Mouse (Mus musculus) intestine, embryonic 14.5 days (tissue): ENCODE results near the gene Cd200r2. TPM values are rescaled to one million over a fixed set of nuclear protein-coding genes. Genes with fewer than 3 reads are reported as not detected.
"Not testable (repeated sequence)": the region's sequence is repeated elsewhere in the genome, so short reads cannot be mapped to it uniquely, and the experiment has no call there.

Source experiments
- ATAC-seq: fragments of 200-750 bp; cut with Nextera tagmentation; replicated peaks from 2 replicates; pipeline ENCODE4 v1.8.0; 2017; ENCODE audit warnings: low read depth, moderate number of reproducible peaks, moderate TSS enrichment, moderate library complexity; ENCODE audit not compliant: low FRiP score, low TSS enrichment
- DNase-seq: peaks from one replicate; pipeline ENCODE4 v3.0.0-alpha.2; 2018; ENCODE audit warnings: low spot score
- H3K27ac ChIP-seq: fragments of 300-500 bp; sonication (generic); 2 replicates; pipeline ENCODE4 v1.5.1; 2014; ENCODE audit warnings: low read depth, mild to moderate bottlenecking, control low read depth
- H3K27me3 ChIP-seq: fragments of 300-500 bp; sonication (generic); replicated peaks from 2 replicates; pipeline ENCODE4 v1.6.1; 2014; ENCODE audit warnings: low read length, control low read depth; ENCODE audit not compliant: control insufficient read depth, insufficient read depth
- H3K36me3 ChIP-seq: fragments of 300-500 bp; sonication (generic); 2 replicates; pipeline ENCODE4 v1.6.1; 2014; ENCODE audit warnings: low read length, control low read depth; ENCODE audit not compliant: control insufficient read depth, insufficient read depth
- H3K4me1 ChIP-seq: fragments of 300-500 bp; sonication (generic); replicated peaks from 2 replicates; pipeline ENCODE4 v1.6.1; 2014; ENCODE audit warnings: low read length, control low read depth, mixed read lengths; ENCODE audit not compliant: control insufficient read depth, insufficient read depth
- H3K4me2 ChIP-seq: fragments of 300-500 bp; sonication (generic); 2 replicates; pipeline ENCODE4 v1.6.1; 2014; ENCODE audit warnings: low read length
- H3K4me3 ChIP-seq: fragments of 300-500 bp; sonication (generic); 2 replicates; pipeline ENCODE4 v1.5.1; 2014; ENCODE audit warnings: low read depth, low read length, control low read depth, mixed read lengths
- H3K9ac ChIP-seq: fragments of 300-500 bp; sonication (generic); 2 replicates; pipeline ENCODE4 v1.6.1; 2014; ENCODE audit warnings: mild to moderate bottlenecking, low read length
- H3K9me3 ChIP-seq: fragments of 300-500 bp; sonication (generic); 2 replicates; pipeline ENCODE4 v1.6.1; 2016; ENCODE audit warnings: low read length, control low read depth; ENCODE audit not compliant: control insufficient read depth
- WGBS: fragments of 180-500 bp; shearing (Covaris S2); extraction: QIAGEN DNeasy Blood & Tissue Kit; methylation state at CpG from one replicate; pipeline ENCODE4 v1.1.7; 2014; 5-methylcytosine and 5-hydroxymethylcytosine counted together
- polyA plus RNA-seq: library from polyadenylated mRNA; unstranded; fragments of >200 nt; fragmentation: Nextera tagmentation; extraction: Ambion mirVana; gene quantifications from 2 replicates; pipeline ENCODE4 v1.2.1, GENCODE M21; 2014

The Cd200r2 gene
- polyA plus RNA-seq: 0.09 TPM in 1 of 2 replicates, not detected in the other

DNA sequence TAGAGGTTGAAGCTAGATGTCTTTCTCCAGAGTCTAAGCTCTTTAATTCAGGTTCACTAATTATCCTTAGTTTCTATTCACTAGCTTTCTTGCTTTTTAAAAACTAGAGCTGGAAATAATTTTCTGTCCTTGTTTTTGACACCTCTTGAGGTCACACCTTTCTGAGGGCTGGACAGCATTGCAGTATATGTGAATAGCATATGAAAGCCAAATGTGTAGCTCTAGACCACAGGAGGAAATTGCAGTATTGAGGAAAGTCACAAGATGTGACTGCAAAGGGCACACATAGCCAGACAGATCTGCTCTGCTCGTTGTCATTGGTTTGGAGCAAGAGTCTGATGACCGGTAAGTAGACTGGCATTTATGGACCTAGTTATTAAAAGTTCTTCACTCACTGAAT is at the start of gene Cd200r2:
TSS of gene Cd200r2 (plus strand) at position 301 of the 400 bp plus-strand sequence.
- Histone ChIP-seq H3K27me3 (no peaks in the 10 kb centered on the region), H3K4me1 (no peaks in the 10 kb centered on the region), H3K9me3 (no peaks in the 10 kb centered on the region), H3K4me2 (no peak within 1 kb of the TSS), H3K4me3 (no peak within 1 kb of the TSS), H3K36me3 (no peaks in the 10 kb centered on the region), H3K27ac (no peak within 1 kb of the TSS), H3K9ac (no peak within 1 kb of the TSS)
- ATAC-seq (no peak), DNase-seq (no peak)
- WGBS: 86% methylated on average over 2 of the region's 2 CpGs

DNA sequence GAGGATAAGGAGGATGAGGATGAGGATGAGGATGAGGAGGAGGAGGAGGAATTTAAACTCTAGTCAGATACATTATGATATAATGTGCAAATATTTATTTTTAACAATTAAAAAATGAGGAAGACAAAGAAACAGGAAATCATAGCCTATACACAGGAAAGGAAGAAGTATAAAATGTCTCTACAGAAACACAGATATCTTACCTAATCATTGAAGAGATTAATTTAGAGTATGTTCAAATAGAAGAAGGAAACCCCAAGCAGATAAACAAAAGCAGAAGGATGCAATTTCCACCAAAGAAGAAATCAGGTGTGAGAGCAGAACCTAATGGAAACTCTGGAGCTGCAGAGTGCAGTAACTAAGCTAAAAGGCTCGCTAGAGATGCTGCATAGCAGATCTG is 48.9 kb upstream of the Cd200r2 start:
- no peak for DNase-seq
- no peaks in the 10 kb centered on the region for H3K4me1 ChIP-seq
- H3K9ac ChIP-seq: no peak overlapping the region
- no peak overlapping the region for H3K27ac ChIP-seq
- no peak for ATAC-seq
- 46% methylated on average over 1 of the region's 1 CpGs for WGBS
- no peaks in the 10 kb centered on the region for H3K27me3 ChIP-seq
- no peak overlapping the region for H3K4me3 ChIP-seq
- H3K4me2 ChIP-seq: no peak overlapping the region
- no peaks in the 10 kb centered on the region for H3K36me3 ChIP-seq
- H3K9me3 ChIP-seq: no peaks in the 10 kb centered on the region

DNA sequence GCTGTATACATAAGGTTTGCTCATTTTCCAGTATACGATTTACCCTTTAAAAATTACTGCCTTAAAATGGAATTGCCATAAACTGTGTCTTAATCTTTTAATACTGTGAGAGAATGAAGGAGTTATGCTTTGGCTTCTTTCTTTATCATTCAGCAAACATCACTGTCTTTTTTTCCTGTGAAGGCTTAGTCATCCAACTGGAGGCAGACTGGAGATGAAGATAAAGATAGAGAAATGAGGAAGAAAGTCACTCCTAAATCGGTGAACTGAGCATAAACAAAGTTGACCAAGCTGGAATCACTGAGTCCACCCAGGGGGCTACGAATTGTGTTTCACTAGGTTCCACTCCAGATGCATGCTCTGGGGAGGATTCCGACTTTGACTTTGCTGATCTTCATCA is 46.4 kb upstream of the Cd200r2 start:
- no peaks in the 10 kb centered on the region for H3K9me3 ChIP-seq
- no peak overlapping the region for H3K4me3 ChIP-seq
- H3K4me2 ChIP-seq: no peak overlapping the region
- no peak overlapping the region for H3K9ac ChIP-seq
- 76% methylated on average over 4 of the region's 4 CpGs for WGBS
- H3K27me3 ChIP-seq: no peaks in the 10 kb centered on the region
- DNase-seq: no peak
- H3K27ac ChIP-seq: no peak overlapping the region
- no peaks in the 10 kb centered on the region for H3K4me1 ChIP-seq
- no peak for ATAC-seq
- no peaks in the 10 kb centered on the region for H3K36me3 ChIP-seq

DNA sequence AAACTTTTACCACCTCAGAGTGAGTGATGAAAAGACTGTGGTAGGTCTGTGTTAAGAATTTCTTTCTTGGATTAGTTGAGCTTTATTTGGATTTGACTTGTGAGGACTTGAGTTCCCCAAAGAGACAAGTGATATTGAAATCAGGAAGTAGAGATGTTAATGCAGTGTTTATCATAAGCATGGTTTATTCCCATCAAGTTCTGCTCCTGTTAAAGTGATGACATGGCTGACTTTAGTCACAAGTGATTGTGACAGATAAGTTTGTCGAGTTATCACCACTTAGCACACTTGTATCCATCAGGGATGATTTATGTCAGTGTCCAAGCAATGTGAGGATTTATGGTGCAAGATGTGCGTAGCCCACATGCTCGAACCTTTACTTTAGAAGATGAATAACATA is 34.6 kb upstream of the Cd200r2 start:
- Histone ChIP-seq H3K4me2 (no peak overlapping the region), H3K27ac (no peak overlapping the region), H3K27me3 (no peaks in the 10 kb centered on the region), H3K36me3 (no peaks in the 10 kb centered on the region), H3K4me1 (no peaks in the 10 kb centered on the region), H3K9me3 (no peaks in the 10 kb centered on the region), H3K4me3 (no peak overlapping the region), H3K9ac (no peak overlapping the region)
- 52% methylated on average over 3 of the region's 3 CpGs for WGBS
- no peak for DNase-seq
- no peak for ATAC-seq

DNA sequence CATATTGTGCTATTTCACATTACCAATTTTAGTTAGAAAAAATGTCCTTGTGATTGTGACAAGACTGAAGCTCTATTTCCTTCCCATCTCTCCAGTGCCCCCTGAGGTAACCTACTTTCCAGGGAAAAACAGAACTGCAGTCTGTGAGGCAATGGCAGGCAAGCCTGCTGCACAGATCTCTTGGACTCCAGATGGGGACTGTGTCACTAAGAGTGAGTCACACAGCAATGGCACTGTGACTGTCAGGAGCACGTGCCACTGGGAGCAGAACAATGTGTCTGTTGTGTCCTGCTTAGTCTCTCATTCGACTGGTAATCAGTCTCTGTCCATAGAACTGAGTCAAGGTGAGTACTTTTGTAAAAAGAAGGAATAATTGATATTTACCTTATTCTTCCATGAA is 33.7 kb upstream of the Cd200r2 start:
- H3K4me1 ChIP-seq, H3K4me2 ChIP-seq, H3K9ac ChIP-seq, DNase-seq, H3K27ac ChIP-seq, H3K4me3 ChIP-seq, ATAC-seq, H3K36me3 ChIP-seq, H3K27me3 ChIP-seq, H3K9me3 ChIP-seq: not testable (repeated sequence)
- 50% methylated on average over 2 of the region's 2 CpGs for WGBS

DNA sequence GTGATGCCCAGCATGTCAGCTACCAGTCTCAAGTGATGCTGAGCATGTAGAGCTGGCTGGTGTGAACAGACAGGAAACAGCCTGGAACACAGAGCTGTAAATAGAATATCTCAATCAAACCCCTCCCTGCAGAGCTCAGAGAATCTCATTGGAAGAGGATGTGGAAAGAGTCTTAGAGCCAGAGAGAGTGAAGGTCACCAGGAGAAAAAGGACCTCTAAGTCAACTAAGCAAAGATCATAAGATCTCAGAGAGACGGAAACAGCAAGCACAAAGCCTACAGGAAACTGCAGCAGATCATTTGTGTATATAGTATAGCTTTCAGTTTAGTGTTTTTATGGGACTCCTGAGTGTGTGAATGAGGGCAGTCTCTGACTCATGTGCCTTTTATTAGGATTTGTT is 8.3 kb downstream of the Cd200r2 start:
- no peaks in the 10 kb centered on the region for H3K4me1 ChIP-seq
- H3K36me3 ChIP-seq: no peaks in the 10 kb centered on the region
- H3K27ac ChIP-seq: no peak overlapping the region
- no peak overlapping the region for H3K4me2 ChIP-seq
- DNase-seq (no peak), ATAC-seq (no peak)
- no peak overlapping the region for H3K4me3 ChIP-seq
- H3K27me3 ChIP-seq: no peaks in the 10 kb centered on the region
- WGBS: 37% methylated on average over 1 of the region's 1 CpGs
- no peaks in the 10 kb centered on the region for H3K9me3 ChIP-seq
- H3K9ac ChIP-seq: no peak overlapping the region

DNA sequence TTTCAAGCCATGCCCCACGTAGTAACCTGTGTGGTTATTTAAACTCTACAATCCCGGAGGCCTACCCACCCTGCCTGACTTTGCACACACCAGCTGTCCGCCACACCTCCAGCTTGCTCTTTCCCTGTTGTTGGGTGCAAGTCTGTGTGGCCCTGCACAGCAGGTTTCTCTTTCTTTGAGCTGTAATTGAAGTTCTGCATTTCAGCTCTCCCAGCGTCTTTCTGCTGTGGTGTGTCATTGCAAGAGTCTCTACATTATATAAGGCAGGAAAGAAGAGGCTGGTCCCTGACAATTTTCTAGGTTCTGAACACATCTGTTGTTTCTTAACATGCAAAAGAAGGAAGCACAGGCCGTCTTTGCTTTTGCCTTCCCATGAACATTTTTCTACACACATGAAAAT is 9.7 kb downstream of the Cd200r2 start:
- DNase-seq (no peak), ATAC-seq (no peak)
- Histone ChIP-seq H3K9me3 (no peaks in the 10 kb centered on the region), H3K27ac (no peak overlapping the region), H3K9ac (no peak overlapping the region), H3K27me3 (no peaks in the 10 kb centered on the region), H3K4me1 (no peaks in the 10 kb centered on the region), H3K4me2 (no peak overlapping the region), H3K4me3 (no peak overlapping the region), H3K36me3 (no peaks in the 10 kb centered on the region)
- WGBS: 73% methylated on average over 5 of the region's 5 CpGs

DNA sequence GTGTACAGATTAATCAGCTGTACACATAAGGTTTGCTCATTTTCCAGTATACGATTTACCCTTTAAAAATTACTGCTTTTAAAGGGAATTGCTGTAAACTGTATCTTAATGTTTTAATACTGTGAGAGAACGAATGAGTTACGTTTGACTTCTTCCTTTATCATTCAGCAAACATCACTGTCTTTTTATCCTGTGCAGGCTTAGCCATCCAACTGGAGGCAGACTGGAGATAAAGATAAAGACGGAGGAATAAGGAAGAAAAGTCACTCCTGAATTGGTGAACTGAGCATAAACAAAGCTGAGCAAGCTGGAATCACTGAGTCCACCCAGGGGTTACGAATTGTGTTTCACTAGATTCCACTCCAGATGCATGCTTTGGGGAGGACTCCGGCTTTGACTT is 10.7 kb downstream of the Cd200r2 start:
- 75% methylated on average over 6 of the region's 6 CpGs for WGBS
- DNase-seq (no peak), ATAC-seq (no peak)

DNA sequence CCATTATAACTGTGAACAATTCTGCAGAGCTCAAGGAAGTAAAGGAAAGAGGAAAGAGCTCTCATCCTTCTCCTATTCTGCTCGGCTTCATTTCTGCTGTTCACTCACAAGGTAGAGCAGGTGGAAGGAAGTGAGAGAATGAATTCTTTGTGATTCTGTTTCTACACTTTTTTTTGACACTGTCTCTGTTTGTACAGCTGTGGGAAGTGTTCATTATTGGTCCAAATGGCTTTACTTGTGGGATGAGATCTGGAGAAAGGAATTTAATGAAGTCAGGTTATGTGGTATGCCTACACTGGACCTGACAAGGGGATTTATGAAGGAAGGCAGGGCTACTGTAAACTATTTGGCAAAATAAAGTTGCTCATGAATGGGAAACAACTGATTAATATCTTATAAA is 23.9 kb downstream of the Cd200r2 start:
- Histone ChIP-seq H3K36me3 (no peaks in the 10 kb centered on the region), H3K4me2 (no peak overlapping the region), H3K27me3 (no peaks in the 10 kb centered on the region), H3K4me1 (no peaks in the 10 kb centered on the region), H3K4me3 (no peak overlapping the region), H3K9ac (no peak overlapping the region), H3K27ac (no peak overlapping the region), H3K9me3 (no peaks in the 10 kb centered on the region)
- WGBS: 64% methylated on average over 1 of the region's 1 CpGs
- no peak for DNase-seq
- ATAC-seq: no peak

More for the DNA sequence above, 10.7 kb downstream of the Cd200r2 start:
- Histone ChIP-seq H3K4me3 (no peak overlapping the region), H3K27me3 (no peaks in the 10 kb centered on the region), H3K4me1 (no peaks in the 10 kb centered on the region), H3K4me2 (no peak overlapping the region), H3K27ac (no peak overlapping the region), H3K36me3 (no peaks in the 10 kb centered on the region), H3K9me3 (no peaks in the 10 kb centered on the region), H3K9ac (no peak overlapping the region)
